Mouse (Mus musculus) kidney, adult 2 months (tissue): Measurements from ENCODE around the gene Dock2.

Experiments
- CTCF ChIP-seq: fragments of 200-500 bp; conservative IDR thresholded peaks from 2 replicates; pipeline ENCODE4 v1.5.1; 2011; ENCODE audit warnings: low read depth, mild to moderate bottlenecking, control low read depth, low read length, moderate library complexity, mixed read lengths; ENCODE audit not compliant: insufficient read depth, insufficient read length
- POLR2A ChIP-seq: fragments of 200-500 bp; IDR thresholded peaks from one replicate; pipeline ENCODE4 v1.6.1; 2011; ENCODE audit warnings: low read depth, low read length, control low read depth

GRCm38 (mm10) chr11:34499663-34500062, 284.0 kb downstream of the Dock2 start:
- no peak for TF ChIP-seq CTCF
- TF ChIP-seq POLR2A, result no peak
